Mouse (Mus musculus) cortical plate, adult 2 months (tissue): ENCODE measurements around the gene Top2a. TPM values are rescaled to one million over a fixed set of nuclear protein-coding genes. Genes with fewer than 3 reads are reported as not detected.
A peak's percentile ranks its signal among the peaks of the same experiment; 100 is the strongest.

ENCODE experiments used
- H3K27ac ChIP-seq: fragments of 200-500 bp; 2 replicates; pipeline ENCODE4 v1.5.1; 2012; ENCODE audit warnings: low read length, control low read depth, inconsistent platforms; ENCODE audit not compliant: insufficient read depth
- H3K4me1 ChIP-seq: fragments of 200-500 bp; 2 replicates; pipeline ENCODE4 v1.6.1; 2011; ENCODE audit warnings: low read length; ENCODE audit not compliant: control insufficient read depth, insufficient read depth
- H3K4me3 ChIP-seq: fragments of 200-500 bp; 2 replicates; pipeline ENCODE4 v1.5.1; 2011; ENCODE audit warnings: mild to moderate bottlenecking, low read length, control low read depth; ENCODE audit not compliant: insufficient read depth
- CTCF ChIP-seq: fragments of 200-500 bp; IDR thresholded peaks from 2 replicates; pipeline ENCODE4 v1.5.1; 2011; ENCODE audit warnings: mild to moderate bottlenecking, control low read depth, low read length; ENCODE audit not compliant: insufficient read depth; ENCODE audit errors: extremely low read depth
- POLR2A ChIP-seq: fragments of 200-500 bp; IDR thresholded peaks from 2 replicates; pipeline ENCODE4 v1.6.1; 2011; ENCODE audit warnings: mild to moderate bottlenecking, low read length, control low read depth; ENCODE audit not compliant: insufficient read depth; ENCODE audit errors: extremely low read depth
- polyA plus RNA-seq: library from polyadenylated mRNA; depleted of rRNA; stranded (reverse); fragments of >200 nt; gene quantifications from 2 replicates; pipeline ENCODE4 v1.2.3, GENCODE M21; 2012

Top2a gene
- polyA plus RNA-seq, 1 experiment, result 1.8 TPM

- Histone ChIP-seq H3K4me3 (peak overlapping the region; percentile 51), H3K4me1 (no peaks in the 10 kb centered on the region), H3K27ac (no peak overlapping the region)
- no peak for TF ChIP-seq POLR2A
- TF ChIP-seq CTCF, result no peak
Observed at GRCm38 (mm10) chr11:99024468-99025134, 612 bp upstream of the Top2a start.

- no peak overlapping the region for H3K4me3 ChIP-seq
- TF ChIP-seq CTCF (no peak), POLR2A (no peak)
- H3K27ac ChIP-seq, result no peak overlapping the region
- no peaks in the 10 kb centered on the region for H3K4me1 ChIP-seq
Observed at GRCm38 (mm10) chr11:99023094-99023493, 895 bp downstream of the Top2a start.

GRCm38 (mm10) chr11:99022384-99022933, 1.5 kb downstream of the Top2a start:
- Histone ChIP-seq H3K4me1 (no peaks in the 10 kb centered on the region), H3K4me3 (no peak overlapping the region), H3K27ac (no peak overlapping the region)
- TF ChIP-seq POLR2A (no peak), CTCF (no peak)

GRCm38 (mm10) chr11:99019844-99020243, 4.1 kb downstream of the Top2a start:
- no peak overlapping the region for H3K4me3 ChIP-seq
- no peaks in the 10 kb centered on the region for H3K4me1 ChIP-seq

GRCm38 (mm10) chr11:99013856-99014255, 10.1 kb downstream of the Top2a start:
- no peak for TF ChIP-seq CTCF
- no peak for TF ChIP-seq POLR2A
- Histone ChIP-seq H3K4me1 (no peaks in the 10 kb centered on the region), H3K4me3 (no peak overlapping the region), H3K27ac (no peak overlapping the region)

More at GRCm38 (mm10) chr11:99019844-99020243, 4.1 kb downstream of the Top2a start:
- TF ChIP-seq CTCF, result no peak
- no peak for TF ChIP-seq POLR2A
- H3K27ac ChIP-seq, result no peak overlapping the region

GRCm38 (mm10) chr11:99010706-99011105, 13.3 kb downstream of the Top2a start:
- no peak for TF ChIP-seq CTCF
- TF ChIP-seq POLR2A, result no peak
- Histone ChIP-seq H3K27ac (no peak overlapping the region), H3K4me3 (no peak overlapping the region), H3K4me1 (no peaks in the 10 kb centered on the region)

GRCm38 (mm10) chr11:99010124-99010523, 13.9 kb downstream of the Top2a start:
- Histone ChIP-seq H3K4me1 (no peaks in the 10 kb centered on the region), H3K27ac (no peak overlapping the region), H3K4me3 (no peak overlapping the region)
- no peak for TF ChIP-seq CTCF
- no peak for TF ChIP-seq POLR2A

DNA sequence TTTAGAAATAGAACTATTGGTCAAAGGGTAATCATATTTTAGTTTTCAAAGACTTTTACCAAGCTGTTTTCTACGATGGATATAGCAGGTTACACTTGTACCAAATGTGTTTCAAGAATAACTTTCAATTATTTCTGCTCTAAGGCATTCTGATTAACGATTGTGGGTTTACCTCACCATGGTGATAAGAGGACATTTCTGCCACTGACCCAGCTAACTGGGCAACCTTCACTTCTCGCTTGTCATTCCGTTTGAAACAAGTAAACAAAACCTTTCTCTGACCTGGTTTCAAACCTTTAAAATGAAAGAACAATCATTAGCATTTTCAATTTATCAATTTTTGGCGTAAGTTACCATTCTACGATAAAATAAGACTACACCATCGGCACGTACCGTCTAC, 17.2 kb downstream of the Top2a start:
- Histone ChIP-seq H3K4me1 (no peaks in the 10 kb centered on the region), H3K27ac (no peak overlapping the region), H3K4me3 (no peak overlapping the region)
- TF ChIP-seq POLR2A (no peak), CTCF (no peak)

DNA sequence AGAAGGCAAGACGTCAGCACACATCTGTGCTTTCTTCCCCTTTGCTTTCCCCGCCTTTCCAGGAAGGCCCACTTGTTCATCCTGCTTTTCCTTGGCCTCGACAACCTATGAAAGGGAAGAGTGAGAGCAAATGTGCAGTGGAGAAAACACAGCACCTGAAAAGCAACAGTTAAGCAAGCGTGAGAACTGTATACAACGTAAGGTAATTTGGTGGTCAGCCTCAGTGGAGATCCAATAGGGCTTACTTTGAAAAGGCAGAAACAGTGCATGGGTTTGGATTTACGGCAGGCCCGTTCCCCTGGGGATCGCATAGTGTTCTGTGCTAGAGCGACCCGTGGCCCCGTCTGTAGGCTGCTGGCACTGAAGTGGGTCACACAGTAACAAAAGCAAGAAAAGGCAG, 24.7 kb downstream of the Top2a start:
- TF ChIP-seq POLR2A (no peak), CTCF (no peak)
- no peaks in the 10 kb centered on the region for H3K4me1 ChIP-seq
- no peak overlapping the region for H3K4me3 ChIP-seq
- H3K27ac ChIP-seq, result no peak overlapping the region

- H3K4me1 ChIP-seq, result no peaks in the 10 kb centered on the region
Observed at GRCm38 (mm10) chr11:98998776-98999175, 25.2 kb downstream of the Top2a start.

DNA sequence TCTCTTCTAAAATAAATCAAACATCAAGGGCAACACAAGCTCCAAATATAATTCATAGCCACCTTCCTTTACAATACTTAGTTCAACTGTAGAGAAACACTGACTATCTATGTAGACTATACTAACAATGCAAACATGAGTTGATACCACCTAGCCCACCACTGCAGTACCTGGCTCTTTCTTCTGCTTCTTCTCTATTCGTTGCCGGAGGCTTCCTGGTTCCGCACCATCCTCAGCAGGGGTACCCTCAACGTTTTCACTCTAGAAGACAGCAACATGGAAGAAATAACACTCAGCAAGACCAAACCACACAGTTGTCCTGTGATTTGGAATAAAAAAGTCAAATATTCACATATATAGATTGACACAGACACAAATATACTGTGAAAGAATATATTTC, 26.3 kb downstream of the Top2a start:
- no peak for TF ChIP-seq CTCF
- TF ChIP-seq POLR2A, result no peak

More at GRCm38 (mm10) chr11:98998776-98999175, 25.2 kb downstream of the Top2a start:
- TF ChIP-seq CTCF, result no peak
- no peak for TF ChIP-seq POLR2A
- Histone ChIP-seq H3K27ac (no peak overlapping the region), H3K4me3 (no peak overlapping the region)

More for the DNA sequence above, 26.3 kb downstream of the Top2a start:
- no peaks in the 10 kb centered on the region for H3K4me1 ChIP-seq
- no peak overlapping the region for H3K27ac ChIP-seq
- H3K4me3 ChIP-seq, result no peak overlapping the region
